Mouse (Mus musculus) neural tube, embryonic 13.5 days (tissue): ENCODE data around the gene Tyk2. TPM values are rescaled to one million over a fixed set of nuclear protein-coding genes. Genes with fewer than 3 reads are reported as not detected.
A peak's percentile ranks its signal among the peaks of the same experiment; 100 is the strongest.

Experiments
- ATAC-seq: fragments of 200-750 bp; cut with Nextera tagmentation; 2 replicates; pipeline ENCODE4 v1.8.0; 2017; ENCODE audit warnings: low read depth, mild to moderate bottlenecking, moderate TSS enrichment, moderate library complexity
- H3K27ac ChIP-seq: fragments of 300-500 bp; sonication (generic); replicated peaks from 2 replicates; pipeline ENCODE4 v1.5.1; 2015; ENCODE audit warnings: moderate library complexity, mild to moderate bottlenecking, inconsistent platforms
- H3K27me3 ChIP-seq: fragments of 300-500 bp; sonication (generic); 2 replicates; pipeline ENCODE4 v1.6.1; 2015; ENCODE audit warnings: mild to moderate bottlenecking, inconsistent platforms
- H3K36me3 ChIP-seq: fragments of 300-500 bp; sonication (generic); 2 replicates; pipeline ENCODE4 v1.6.1; 2015; ENCODE audit warnings: mild to moderate bottlenecking, inconsistent platforms
- H3K4me1 ChIP-seq: fragments of 300-500 bp; sonication (generic); replicated peaks from 2 replicates; pipeline ENCODE4 v1.6.1; 2015; ENCODE audit warnings: inconsistent platforms
- H3K4me2 ChIP-seq: fragments of 300-500 bp; sonication (generic); 2 replicates; pipeline ENCODE4 v1.6.1; 2015; ENCODE audit warnings: inconsistent platforms, mild to moderate bottlenecking, moderate library complexity
- H3K4me3 ChIP-seq: fragments of 300-500 bp; sonication (generic); 2 replicates; pipeline ENCODE4 v1.5.1; 2015; ENCODE audit warnings: mild to moderate bottlenecking, inconsistent platforms
- H3K9ac ChIP-seq: fragments of 300-500 bp; sonication (generic); 2 replicates; pipeline ENCODE4 v1.6.1; 2015; ENCODE audit warnings: moderate library complexity, mild to moderate bottlenecking, inconsistent platforms
- H3K9me3 ChIP-seq: fragments of 300-500 bp; sonication (generic); 2 replicates; pipeline ENCODE4 v1.6.1; 2016; ENCODE audit warnings: inconsistent platforms
- WGBS: fragments of 180-500 bp; shearing (Covaris S2); methylation state at CpG from one replicate; pipeline ENCODE4 v1.1.7; 2015; 5-methylcytosine and 5-hydroxymethylcytosine counted together
- polyA plus RNA-seq: library from polyadenylated mRNA; unstranded; fragments of >200 nt; fragmentation: Nextera tagmentation; extraction: Ambion mirVana; gene quantifications from 2 replicates; pipeline ENCODE4 v1.2.1, GENCODE M21; 2015

Tyk2 gene
- polyA plus RNA-seq, 1 experiment from 2014 or later, result 11.7 TPM

- Histone ChIP-seq H3K4me3 (no peak overlapping the region), H3K27me3 (no peaks in the 10 kb centered on the region), H3K36me3 (peaks cover 75% of the 10 kb centered on the region), H3K4me2 (no peak overlapping the region), H3K9ac (no peak overlapping the region), H3K4me1 (peaks cover 6% of the 10 kb centered on the region), H3K9me3 (no peaks in the 10 kb centered on the region), H3K27ac (no peak overlapping the region)
- no peak for ATAC-seq
- WGBS, result 88% methylated on average over 9 of the region's 9 CpGs
Measured at GRCm38 (mm10) chr9:21125502-21126258, 5.4 kb downstream of the Tyk2 start.

GRCm38 (mm10) chr9:21124837-21125236 lies 6.2 kb downstream of the Tyk2 start:
- Histone ChIP-seq H3K9ac (no peak overlapping the region), H3K27me3 (no peaks in the 10 kb centered on the region), H3K4me1 (no peaks in the 10 kb centered on the region), H3K4me2 (no peak overlapping the region), H3K27ac (no peak overlapping the region), H3K9me3 (no peaks in the 10 kb centered on the region), H3K36me3 (peaks cover 83% of the 10 kb centered on the region), H3K4me3 (no peak overlapping the region)
- WGBS, result 87% methylated on average over 5 of the region's 5 CpGs
- no peak for ATAC-seq

DNA sequence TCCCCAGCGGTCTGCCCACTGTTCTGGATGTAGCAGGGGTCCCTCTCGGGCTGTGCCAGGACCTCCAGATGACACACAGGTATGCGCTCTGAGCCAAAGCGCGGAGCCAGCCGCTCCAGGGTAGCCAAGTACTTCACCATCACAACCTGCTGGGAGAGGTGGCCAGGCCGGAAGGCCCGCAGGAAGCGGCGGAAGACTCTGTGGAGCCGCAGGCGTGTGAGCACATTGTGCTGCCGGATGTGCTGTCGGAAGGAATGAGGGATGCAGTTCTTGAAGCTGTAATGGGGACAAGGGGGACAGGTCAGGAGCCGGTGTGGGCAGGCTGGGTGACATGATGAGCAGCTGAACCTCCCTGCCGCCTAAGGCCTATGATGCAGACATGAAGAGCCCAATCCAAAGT lies 9.6 kb downstream of the Tyk2 start:
- Histone ChIP-seq H3K36me3 (peaks cover 67% of the 10 kb centered on the region), H3K27me3 (no peaks in the 10 kb centered on the region), H3K4me1 (no peaks in the 10 kb centered on the region), H3K4me2 (no peak overlapping the region), H3K9ac (no peak overlapping the region), H3K9me3 (no peaks in the 10 kb centered on the region), H3K27ac (no peak overlapping the region), H3K4me3 (no peak overlapping the region)
- no peak for ATAC-seq
- 82% methylated on average over 16 of the region's 16 CpGs for WGBS

DNA sequence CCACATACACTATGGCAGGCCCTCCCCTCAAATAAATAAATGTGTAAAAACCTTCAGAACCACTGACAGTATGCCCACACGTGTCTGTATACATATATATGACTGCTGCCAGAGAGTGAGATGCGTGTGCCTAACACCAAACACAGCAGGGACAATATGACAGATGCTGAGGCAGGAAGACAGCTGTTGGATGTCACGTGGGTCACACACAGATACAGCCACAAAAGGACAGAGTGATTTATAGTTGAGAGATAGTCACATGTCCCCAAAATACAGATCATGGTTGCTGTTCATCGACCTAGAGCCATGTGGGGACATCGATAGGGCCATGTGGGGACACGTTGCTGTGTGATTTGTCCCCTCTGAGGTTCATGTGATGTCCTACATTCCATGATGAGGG lies 14.0 kb downstream of the Tyk2 start:
- Histone ChIP-seq H3K4me2 (no peak overlapping the region), H3K27me3 (no peaks in the 10 kb centered on the region), H3K27ac (no peak overlapping the region), H3K36me3 (peaks cover 30% of the 10 kb centered on the region), H3K9ac (no peak overlapping the region), H3K9me3 (no peaks in the 10 kb centered on the region), H3K4me3 (no peak overlapping the region), H3K4me1 (no peaks in the 10 kb centered on the region)
- no peak for ATAC-seq
- WGBS, result 67% methylated on average over 6 of the region's 6 CpGs

- no peaks in the 10 kb centered on the region for H3K27me3 ChIP-seq
- no peaks in the 10 kb centered on the region for H3K4me1 ChIP-seq
- H3K9me3 ChIP-seq, result no peaks in the 10 kb centered on the region
- peaks cover 13% of the 10 kb centered on the region; the same call in 1 of the 2 replicates for H3K36me3 ChIP-seq
- WGBS, result 91% methylated on average over 8 of the region's 8 CpGs
- no peak overlapping the region for H3K27ac ChIP-seq
- H3K9ac ChIP-seq, result no peak overlapping the region
- ATAC-seq, result no peak
- H3K4me2 ChIP-seq, result no peak overlapping the region
- no peak overlapping the region for H3K4me3 ChIP-seq
Measured at GRCm38 (mm10) chr9:21115105-21115504, 15.9 kb downstream of the Tyk2 start.

- 89% methylated on average over 7 of the region's 7 CpGs for WGBS
- Histone ChIP-seq H3K4me3 (no peak overlapping the region), H3K9me3 (no peaks in the 10 kb centered on the region), H3K27ac (no peak overlapping the region), H3K27me3 (no peaks in the 10 kb centered on the region), H3K9ac (no peak overlapping the region), H3K4me1 (no peaks in the 10 kb centered on the region), H3K36me3 (peaks cover 15% of the 10 kb centered on the region), H3K4me2 (no peak overlapping the region)
- ATAC-seq, result no peak
Measured at GRCm38 (mm10) chr9:21114190-21114589, 16.9 kb downstream of the Tyk2 start.

- Histone ChIP-seq H3K9ac (no peak overlapping the region), H3K36me3 (peaks cover 19% of the 10 kb centered on the region), H3K27me3 (no peaks in the 10 kb centered on the region), H3K4me1 (no peaks in the 10 kb centered on the region), H3K4me3 (no peak overlapping the region), H3K9me3 (no peaks in the 10 kb centered on the region), H3K4me2 (no peak overlapping the region), H3K27ac (no peak overlapping the region)
- WGBS, result 88% methylated on average over 6 of the region's 6 CpGs
- ATAC-seq, result no peak
Measured at GRCm38 (mm10) chr9:21113751-21114150, 17.3 kb downstream of the Tyk2 start.

DNA sequence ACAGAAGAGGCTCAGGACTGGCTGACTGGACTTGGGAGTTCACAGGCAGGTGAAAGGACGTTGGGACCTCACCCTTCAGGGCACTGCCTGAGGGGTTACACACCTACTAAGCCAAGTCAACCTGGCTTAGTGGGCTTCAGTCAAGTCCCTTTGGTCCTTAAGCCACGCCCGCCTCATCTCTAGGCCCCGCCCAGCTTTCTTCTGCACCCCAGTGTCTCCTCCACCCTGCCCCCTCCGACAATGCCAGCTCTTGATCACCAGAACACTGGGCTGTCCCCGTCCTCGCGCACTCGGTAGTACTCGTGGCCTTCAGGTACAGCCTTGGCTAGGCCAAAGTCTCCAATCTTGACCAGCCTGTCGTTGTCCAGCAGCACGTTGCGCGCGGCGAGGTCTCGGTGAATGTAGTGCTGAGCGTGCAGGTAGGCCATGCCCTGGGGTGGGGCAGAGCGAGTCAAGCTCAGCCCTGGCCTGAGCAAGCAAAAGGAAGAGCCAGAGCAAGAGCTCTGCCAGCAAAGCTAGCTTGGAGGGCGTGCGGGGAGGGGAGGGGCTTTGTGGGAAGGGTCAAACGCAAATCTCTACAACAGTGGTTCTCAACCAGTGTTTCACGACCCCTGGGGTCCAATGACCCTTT lies 23.3 kb downstream of the Tyk2 start:
- H3K4me1 ChIP-seq, result no peaks in the 10 kb centered on the region
- peaks cover 37% of the 10 kb centered on the region for H3K36me3 ChIP-seq
- H3K4me2 ChIP-seq, result no peak overlapping the region
- H3K9me3 ChIP-seq, result no peaks in the 10 kb centered on the region
- H3K4me3 ChIP-seq, result no peak overlapping the region
- ATAC-seq, result no peak
- 45% methylated on average over 23 of the region's 23 CpGs for WGBS
- H3K27ac ChIP-seq, result no peak overlapping the region
- H3K9ac ChIP-seq, result no peak overlapping the region
- no peaks in the 10 kb centered on the region for H3K27me3 ChIP-seq

GRCm38 (mm10) chr9:21105760-21106564 lies 25.1 kb downstream of the Tyk2 start:
- Histone ChIP-seq H3K27ac (no peak overlapping the region), H3K9ac (no peak overlapping the region), H3K27me3 (no peaks in the 10 kb centered on the region), H3K4me3 (no peak overlapping the region), H3K4me2 (no peak overlapping the region), H3K9me3 (no peaks in the 10 kb centered on the region), H3K36me3 (peaks cover 37% of the 10 kb centered on the region), H3K4me1 (no peaks in the 10 kb centered on the region)
- ATAC-seq, result no peak
- 81% methylated on average over 5 of the region's 5 CpGs for WGBS

DNA sequence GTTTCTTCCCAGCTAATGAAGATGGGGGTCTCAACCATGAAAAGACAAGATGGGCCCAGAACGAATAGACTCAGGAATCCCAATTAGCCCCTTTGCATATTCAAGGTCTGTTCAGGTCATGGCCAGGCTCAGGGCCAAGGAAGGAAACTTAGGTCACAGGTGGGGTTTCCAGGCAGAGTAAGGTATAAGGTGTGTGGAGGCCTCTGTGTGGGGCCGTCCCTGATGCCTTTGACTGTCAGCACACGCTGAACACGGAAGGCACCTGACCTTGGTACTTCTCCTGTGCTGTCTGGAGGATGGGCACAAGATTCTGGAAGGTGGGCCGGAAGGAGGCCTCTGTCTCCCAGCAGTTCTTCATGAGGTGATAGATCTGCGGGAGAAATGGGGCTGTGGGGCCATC lies 26.2 kb downstream of the Tyk2 start:
- H3K4me3 ChIP-seq, result no peak overlapping the region
- H3K9me3 ChIP-seq, result no peaks in the 10 kb centered on the region
- no peaks in the 10 kb centered on the region for H3K27me3 ChIP-seq
- 90% methylated on average over 6 of the region's 6 CpGs for WGBS
- H3K4me1 ChIP-seq, result no peaks in the 10 kb centered on the region
- no peak overlapping the region for H3K9ac ChIP-seq
- no peak overlapping the region for H3K27ac ChIP-seq
- peaks cover 32% of the 10 kb centered on the region for H3K36me3 ChIP-seq
- no peak overlapping the region for H3K4me2 ChIP-seq
- no peak for ATAC-seq

GRCm38 (mm10) chr9:21102076-21102475 lies 29.0 kb downstream of the Tyk2 start:
- H3K27me3 ChIP-seq, result no peaks in the 10 kb centered on the region
- no peak for ATAC-seq
- H3K9ac ChIP-seq, result no peak overlapping the region
- H3K27ac ChIP-seq, result no peak overlapping the region
- no peaks in the 10 kb centered on the region for H3K9me3 ChIP-seq
- 89% methylated on average over 2 of the region's 2 CpGs for WGBS
- H3K4me2 ChIP-seq, result no peak overlapping the region
- no peak overlapping the region for H3K4me3 ChIP-seq
- peaks cover 13% of the 10 kb centered on the region; the same call in 1 of the 2 replicates for H3K36me3 ChIP-seq
- H3K4me1 ChIP-seq, result no peaks in the 10 kb centered on the region

DNA sequence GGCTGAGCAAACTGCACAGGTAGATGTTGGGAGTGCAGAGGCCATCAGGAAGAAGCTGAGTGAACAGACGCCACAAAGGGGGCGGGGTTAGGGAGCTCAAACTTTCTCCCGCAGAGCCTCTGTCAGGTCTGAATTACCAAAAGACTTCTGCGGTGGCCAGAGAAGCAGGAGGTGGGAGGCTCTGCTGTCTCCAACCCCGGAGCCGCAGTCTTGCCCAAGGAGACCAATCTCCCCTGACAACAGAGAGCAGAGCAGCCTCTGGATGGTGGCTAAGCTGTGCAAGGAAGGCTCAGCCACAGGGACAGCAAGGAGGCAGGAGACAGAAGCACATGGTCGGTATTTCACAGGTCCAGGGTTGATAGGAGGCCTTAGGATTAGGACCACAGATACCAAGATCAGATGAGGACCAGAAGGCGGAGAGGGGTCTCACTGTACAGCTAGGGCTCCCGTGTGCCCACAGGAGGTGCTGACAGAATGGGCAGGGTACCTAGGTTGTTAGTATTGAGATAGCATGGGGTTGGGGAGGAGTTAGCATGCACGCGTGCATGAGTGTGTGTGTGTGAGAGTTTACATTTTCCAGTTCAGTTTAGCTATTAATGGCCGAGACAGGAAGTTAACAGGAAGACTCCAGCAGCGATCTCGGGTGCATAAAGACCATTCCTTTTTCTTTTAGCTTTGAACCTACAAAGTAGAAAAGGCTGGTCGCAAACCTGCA lies 30.4 kb downstream of the Tyk2 start:
- Histone ChIP-seq H3K9me3 (no peaks in the 10 kb centered on the region), H3K4me1 (no peaks in the 10 kb centered on the region), H3K4me2 (no peak overlapping the region), H3K36me3 (peaks cover 10% of the 10 kb centered on the region; the same call in 1 of the 2 replicates), H3K4me3 (no peak overlapping the region), H3K27ac (no peak overlapping the region), H3K27me3 (no peaks in the 10 kb centered on the region), H3K9ac (0 out of 2 replicates have a peak overlapping the region, but pooled peaks have one; percentile 17)
- no peak for ATAC-seq
- 47% methylated on average over 15 of the region's 15 CpGs for WGBS
